In genomic region chr9:47651431-47651830, GRCm38 (mm10) we compare ENCODE assay signal across 20 mouse cellular contexts.
A peak's percentile ranks its signal among the peaks of the same experiment; 100 is the strongest.
DNase-seq lines count a peak whose midpoint lies in the region; ATAC-seq lines count a peak whose summit lies in the region.
"Had no signal": no experiment of that assay in that cellular context is flagged by ENCODE, and none has a peak within 500 bp of the region (broad histone marks: within the 10 kb centered on the region; RNA-seq: fewer than 3 reads in every experiment).

No protein-coding gene starts in this region.

- H3K4me2 ChIP-seq in heart, embryonic 12.5 days: no peak overlapping the region
- no peak overlapping the region for H3K4me2 ChIP-seq in limb, embryonic 11.5 days (ENCODE audit: low read depth, severe bottlenecking)
- H3K4me2 ChIP-seq: embryonic facial prominence, embryonic 13.5 days; hindbrain, embryonic 14.5 days; limb, embryonic 15.5 days had no signal

- no peaks in the 10 kb centered on the region for H3K9me3 ChIP-seq in heart, embryonic 12.5 days (replicated peaks)
- H3K9me3 ChIP-seq in limb, embryonic 11.5 days (ENCODE audit: control insufficient read depth, low read length): no peaks in the 10 kb centered on the region
- H3K9me3 ChIP-seq in limb, embryonic 10.5 days (replicated peaks): no peaks in the 10 kb centered on the region
- H3K9me3 ChIP-seq: embryonic facial prominence, embryonic 13.5 days; limb, embryonic 15.5 days had no signal

- no peak overlapping the region for H3K9ac ChIP-seq in heart, embryonic 12.5 days
- H3K9ac ChIP-seq in limb, embryonic 11.5 days (ENCODE audit: low read length): no peak overlapping the region
- H3K9ac ChIP-seq: embryonic facial prominence, embryonic 13.5 days; hindbrain, embryonic 14.5 days; limb, embryonic 15.5 days had no signal

- peak; percentile 12 to 14 for DNase-seq in heart, postnatal 10 days
- peak; percentile 20 for DNase-seq in limb, embryonic 11.5 days (ENCODE audit: low spot score)
- no peak for DNase-seq in limb, embryonic 10.5 days (ENCODE audit: low spot score)
- DNase-seq in lung, postnatal 36 days: peak; percentile 40
- no peak for DNase-seq in thymus, postnatal 10 days (ENCODE audit: low spot score in 2 of 2)
- DNase-seq: adrenal gland, postnatal 10 days; B cell, adult 2 months; cerebellum, adult 8-10 months; retina, postnatal 1 day; right cerebral cortex, postnatal 4 days; thymus, adult 18-20 months had no signal

- H3K36me3 ChIP-seq in heart, embryonic 12.5 days: no peaks in the 10 kb centered on the region
- H3K36me3 ChIP-seq in limb, embryonic 11.5 days (ENCODE audit: control insufficient read depth, insufficient read depth, low read length): no peaks in the 10 kb centered on the region
- no peaks in the 10 kb centered on the region for H3K36me3 ChIP-seq in limb, embryonic 10.5 days
- H3K36me3 ChIP-seq: embryonic facial prominence, embryonic 13.5 days; limb, embryonic 15.5 days had no signal

- H3K27ac ChIP-seq in heart, embryonic 12.5 days (ENCODE audit: poor library complexity, severe bottlenecking): no peak overlapping the region
- no peak overlapping the region for H3K27ac ChIP-seq in limb, embryonic 11.5 days (replicated peaks; ENCODE audit: low read depth, low read length)
- H3K27ac ChIP-seq in limb, embryonic 10.5 days: no peak overlapping the region
- 0 out of 2 replicates have a peak overlapping the region, but pooled peaks have one; percentile 23 for H3K27ac ChIP-seq in brown adipose tissue, adult 24 weeks (replicated peaks; ENCODE audit: low read depth, low read length)
- H3K27ac ChIP-seq: embryonic facial prominence, embryonic 13.5 days; hindbrain, embryonic 14.5 days; limb, embryonic 15.5 days had no signal

- no peak for ATAC-seq in heart, embryonic 12.5 days (ENCODE audit: insufficient number of reproducible peaks, low FRiP score)
- no peak for ATAC-seq in limb, embryonic 11.5 days (ENCODE audit: insufficient number of reproducible peaks, low FRiP score, low TSS enrichment, low read depth)
- ATAC-seq: forebrain, embryonic 16.5 days; intestine, embryonic 16.5 days; midbrain, embryonic 16.5 days had no signal

- peaks cover 6% of the 10 kb centered on the region; the same call in 1 of the 2 replicates for H3K4me1 ChIP-seq in heart, embryonic 12.5 days (replicated peaks)
- peaks cover 6% of the 10 kb centered on the region; the same call in 1 of the 2 replicates for H3K4me1 ChIP-seq in limb, embryonic 11.5 days (ENCODE audit: control insufficient read depth, insufficient read depth, low read length)
- H3K4me1 ChIP-seq in limb, embryonic 10.5 days: peaks cover 28% of the 10 kb centered on the region
- no peaks in the 10 kb centered on the region for H3K4me1 ChIP-seq in brown adipose tissue, adult 24 weeks (ENCODE audit: control insufficient read depth, insufficient read depth, insufficient read length, low read length)
- H3K4me1 ChIP-seq: megakaryocyte, embryonic 14.5 days had no signal

- 87% methylated on average over 11 of the region's 11 CpGs for WGBS in heart, embryonic 12.5 days
- WGBS in limb, embryonic 11.5 days: 92% methylated on average over 11 of the region's 11 CpGs
- 94% methylated on average over 11 of the region's 11 CpGs for WGBS in limb, embryonic 10.5 days

- intact Hi-C loops in heart, postnatal 10 days (cut with DNase I): no loop called here

- no peak overlapping the region for H3K4me3 ChIP-seq in heart, embryonic 12.5 days
- H3K4me3 ChIP-seq in limb, embryonic 11.5 days (ENCODE audit: low read depth, low read length): no peak overlapping the region
- H3K4me3 ChIP-seq in limb, embryonic 10.5 days: no peak overlapping the region
- H3K4me3 ChIP-seq in brown adipose tissue, adult 24 weeks (ENCODE audit: insufficient read depth, low read depth, low read length): no peak overlapping the region
- H3K4me3 ChIP-seq: embryonic facial prominence, embryonic 13.5 days; limb, embryonic 15.5 days; megakaryocyte, embryonic 14.5 days had no signal

- H3K27me3 ChIP-seq in heart, embryonic 12.5 days (replicated peaks): no peaks in the 10 kb centered on the region
- no peaks in the 10 kb centered on the region for H3K27me3 ChIP-seq in limb, embryonic 11.5 days (ENCODE audit: control insufficient read depth, insufficient read depth, low read length)
- H3K27me3 ChIP-seq in limb, embryonic 10.5 days (ENCODE audit: low read depth, poor library complexity, severe bottlenecking): no peaks in the 10 kb centered on the region
- H3K27me3 ChIP-seq: embryonic facial prominence, embryonic 13.5 days; limb, embryonic 15.5 days; megakaryocyte, embryonic 14.5 days had no signal

Comparison
In these comparisons a context has a peak if more than half of its experiments do, and no peak if none do; other contexts are left out.
1. DNase-seq: peak in heart, postnatal 10 days (2 of 2), limb, embryonic 11.5 days (single experiment) and lung, postnatal 36 days (single experiment); none in limb, embryonic 10.5 days (single experiment) and thymus, postnatal 10 days (0 of 2).